Mouse (Mus musculus) cerebral cortex, adult 2 months (tissue): Measurements from ENCODE around the gene Camta1.

Experiments used
- WGBS: fragments of 180-500 bp; shearing (Covaris S2); methylation state at CpG from one replicate; pipeline ENCODE4 v1.1.7; 2018; 5-methylcytosine and 5-hydroxymethylcytosine counted together

Camta1 gene

GRCm38 (mm10) chr4:151449981-151450380 is 411.7 kb downstream of the Camta1 start:
- 51% methylated on average over 8 of the region's 8 CpGs for WGBS

GRCm38 (mm10) chr4:151448341-151448740 is 413.3 kb downstream of the Camta1 start:
- 38% methylated on average over 2 of the region's 2 CpGs for WGBS

GRCm38 (mm10) chr4:151444665-151445064 is 417.0 kb downstream of the Camta1 start:
- 90% methylated on average over 4 of the region's 4 CpGs for whole genome bisulfite sequencing

DNA sequence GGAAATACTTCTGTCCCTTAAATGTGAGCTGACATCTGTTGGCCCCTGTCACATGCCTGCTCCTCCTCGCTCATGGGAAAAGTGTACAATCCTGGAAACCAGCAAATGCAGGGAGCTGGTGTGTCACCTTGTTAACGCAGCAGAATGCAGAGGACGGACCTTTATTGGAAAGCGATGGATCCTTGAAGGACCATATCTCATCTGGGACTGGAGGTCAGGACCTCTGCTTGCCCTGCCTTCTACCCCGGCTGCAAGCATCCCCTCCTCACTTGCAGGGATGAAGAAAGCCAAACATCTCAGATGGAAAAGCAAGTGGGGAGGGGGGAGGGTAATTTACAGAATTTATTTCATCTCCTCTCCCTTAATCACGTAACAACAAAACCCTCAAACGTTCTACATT is 423.1 kb downstream of the Camta1 start:
- 44% methylated on average over 7 of the region's 7 CpGs for WGBS

GRCm38 (mm10) chr4:151437859-151438258 is 423.8 kb downstream of the Camta1 start:
- WGBS: 61% methylated on average over 11 of the region's 11 CpGs

DNA sequence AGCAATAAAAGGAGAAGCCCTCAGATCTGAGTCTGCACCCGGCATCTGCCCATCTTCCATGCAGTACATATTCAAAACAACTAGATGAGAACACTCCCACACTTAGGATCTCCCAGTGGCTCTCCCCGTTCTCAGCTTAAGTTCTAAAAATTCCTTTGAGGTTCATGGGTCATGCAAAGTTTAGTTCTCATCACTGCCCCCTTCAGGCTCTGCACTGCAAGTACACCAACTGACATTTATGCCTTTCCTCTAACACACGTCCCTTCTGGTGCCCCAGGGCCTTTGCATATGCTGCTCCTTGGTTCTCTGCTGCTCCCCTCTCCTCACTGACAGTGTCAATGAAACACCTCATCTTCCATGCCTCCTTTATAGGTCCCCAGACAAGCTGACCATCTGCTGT is 436.5 kb downstream of the Camta1 start:
- 83% methylated on average over 3 of the region's 3 CpGs for WGBS

DNA sequence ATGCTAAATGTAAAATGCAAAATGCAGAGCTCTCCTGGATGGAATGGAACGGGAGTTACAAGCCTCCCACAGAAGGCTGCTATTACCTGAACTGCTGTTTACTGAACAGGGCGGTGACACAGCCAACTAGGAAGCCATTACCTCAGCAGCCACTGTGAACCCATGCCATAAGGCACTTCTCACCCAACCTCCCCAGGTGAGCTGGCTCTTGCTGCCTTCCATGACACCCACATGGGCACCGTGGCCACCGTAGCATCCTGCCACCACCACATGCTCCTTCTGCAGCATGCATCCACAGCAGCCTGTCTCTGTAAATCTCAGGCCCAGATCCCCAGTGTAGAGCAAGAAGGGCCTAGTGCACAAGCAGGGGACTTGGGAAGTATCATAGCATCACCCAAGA is 438.8 kb downstream of the Camta1 start:
- 71% methylated on average over 4 of the region's 4 CpGs for WGBS

DNA sequence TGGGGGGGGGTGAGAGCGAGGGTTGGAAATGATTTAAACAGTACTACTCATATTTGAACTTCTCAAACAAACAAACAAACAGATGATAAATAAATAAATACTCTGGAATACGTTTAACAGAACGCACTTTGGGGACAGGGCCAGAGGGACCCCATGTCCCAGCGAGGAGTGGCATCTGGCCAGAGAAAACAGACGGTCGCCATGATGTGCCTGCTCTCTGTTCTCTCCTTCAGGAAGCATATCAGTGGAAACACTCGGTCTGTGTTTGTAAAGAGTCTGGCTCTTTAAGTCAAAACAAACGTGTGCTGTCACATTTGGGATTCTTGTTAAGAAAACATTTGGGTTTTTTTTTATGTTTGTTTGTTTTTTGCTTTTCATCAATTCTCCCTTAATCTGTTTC is 439.3 kb downstream of the Camta1 start:
- 53% methylated on average over 8 of the region's 8 CpGs for WGBS

GRCm38 (mm10) chr4:151418344-151418875 is 443.3 kb downstream of the Camta1 start:
- WGBS: 83% methylated on average over 14 of the region's 14 CpGs

DNA sequence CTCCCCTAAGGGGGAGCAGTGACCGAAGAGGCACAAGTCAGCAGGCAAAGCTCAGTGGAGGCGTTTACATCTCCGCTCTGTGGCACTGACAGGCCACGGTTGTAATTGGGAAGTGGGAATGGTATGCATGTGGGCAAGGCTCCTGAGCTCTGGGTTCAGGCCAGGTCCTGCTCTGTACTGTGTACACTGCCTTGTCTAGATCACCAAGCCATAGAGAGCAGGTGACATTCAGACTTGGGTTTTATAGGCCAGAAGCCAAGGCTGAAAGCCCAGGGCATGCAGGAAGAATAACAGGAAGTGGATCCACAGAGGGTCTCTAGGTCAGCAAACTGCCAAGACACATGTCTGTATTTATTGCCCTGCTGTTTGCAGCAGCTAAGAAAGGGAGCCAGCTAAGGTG is 445.9 kb downstream of the Camta1 start:
- 88% methylated on average over 4 of the region's 4 CpGs for WGBS

DNA sequence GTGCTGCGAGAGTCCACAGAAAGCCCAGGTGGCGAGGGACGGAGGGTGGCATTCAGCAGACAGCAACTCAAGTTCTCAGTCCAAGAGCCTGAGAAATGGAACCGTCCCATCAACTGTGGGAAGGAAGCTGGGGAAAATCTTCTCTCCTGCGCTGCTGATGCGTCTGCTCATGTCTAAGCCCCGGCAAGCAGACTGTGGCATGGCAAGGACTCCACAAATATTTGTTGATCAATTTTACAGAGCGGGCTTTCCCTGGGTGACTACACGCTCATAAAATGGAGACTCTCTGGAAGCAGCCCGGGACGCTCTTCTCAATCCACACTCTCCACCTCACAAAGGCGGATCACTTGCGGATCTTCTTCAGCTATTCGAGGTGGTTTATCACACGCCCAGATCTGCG is 446.3 kb downstream of the Camta1 start:
- WGBS: 96% methylated on average over 16 of the region's 16 CpGs

DNA sequence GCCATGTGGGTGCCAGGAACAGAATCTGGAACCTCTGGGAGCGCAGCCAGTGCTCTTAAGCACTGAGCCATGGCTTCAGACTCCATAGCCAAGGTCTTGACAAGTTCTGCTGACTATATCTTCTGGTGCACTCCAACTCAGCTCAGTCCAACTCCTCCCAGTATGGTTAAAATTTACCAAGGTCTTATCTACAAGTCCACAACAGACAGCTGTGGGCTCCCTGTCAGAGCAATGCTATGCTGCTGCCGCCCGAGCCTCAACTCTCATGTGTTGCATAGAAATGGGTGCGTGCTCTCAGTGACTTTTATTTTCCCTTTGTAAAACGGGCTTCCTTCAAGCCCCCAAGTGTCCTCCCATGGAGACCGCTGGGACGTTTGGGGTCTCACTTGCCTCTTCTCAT is 446.7 kb downstream of the Camta1 start:
- 98% methylated on average over 7 of the region's 7 CpGs for WGBS

DNA sequence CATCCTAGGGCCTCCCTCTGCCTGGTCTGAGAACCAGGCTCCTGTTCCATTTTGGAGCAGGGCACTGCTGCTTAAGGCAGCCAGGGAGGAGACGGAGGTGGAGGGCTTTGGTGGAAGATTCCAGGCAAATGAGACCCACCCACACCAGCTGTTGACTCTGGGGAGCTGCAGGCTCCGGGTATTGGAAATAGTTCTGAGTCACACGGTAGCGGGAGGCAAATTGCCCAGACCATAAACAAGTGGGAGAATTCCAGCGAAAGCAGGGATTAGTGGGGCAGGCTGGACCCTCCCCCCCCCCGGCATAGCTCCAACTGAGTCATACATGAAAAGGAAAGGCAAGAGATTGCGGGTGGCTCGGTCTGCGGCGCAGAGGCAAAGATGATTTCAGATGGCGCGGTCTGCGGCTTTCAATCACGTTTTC is 450.0 kb downstream of the Camta1 start:
- 5% methylated on average over 14 of the region's 14 CpGs for WGBS

DNA sequence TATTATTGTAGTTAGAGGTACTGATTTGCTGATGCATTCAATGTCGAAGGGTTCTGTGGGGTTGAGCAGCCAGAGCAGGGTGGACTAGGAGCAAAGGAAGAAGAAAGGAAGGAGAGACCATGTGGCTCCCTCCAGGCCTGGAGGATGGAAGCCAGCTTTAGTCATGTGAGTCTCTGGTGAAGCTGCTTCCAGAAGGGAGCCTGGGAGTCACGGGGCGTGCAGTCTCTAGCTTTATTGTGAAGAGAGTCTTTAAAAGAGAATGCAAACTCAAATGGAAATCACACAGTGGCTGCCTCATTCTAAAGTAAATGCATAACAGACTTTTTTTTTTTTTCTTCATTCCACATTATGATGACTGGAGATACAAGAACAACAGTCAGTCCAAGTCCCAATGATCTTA is 450.7 kb downstream of the Camta1 start:
- 37% methylated on average over 3 of the region's 3 CpGs for WGBS

DNA sequence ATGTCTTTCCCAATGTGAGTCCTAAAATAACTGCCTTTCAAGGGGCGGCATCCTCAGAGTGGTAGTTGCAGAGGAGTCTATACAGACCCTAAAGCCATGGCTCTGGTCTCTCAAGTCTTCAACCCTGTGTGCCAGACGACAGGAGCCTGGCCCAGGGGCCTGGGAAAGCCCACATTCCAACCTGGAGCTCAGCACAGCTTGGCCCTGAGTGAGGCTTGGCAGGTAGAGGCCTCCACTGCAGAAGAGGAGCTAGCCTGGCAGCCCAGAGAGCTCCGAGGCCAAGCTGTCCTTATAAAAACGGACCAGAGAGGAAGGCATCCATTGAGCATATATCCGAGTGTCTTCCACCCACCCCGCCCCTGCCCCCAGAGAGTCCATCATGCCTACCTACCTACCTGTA is 452.4 kb downstream of the Camta1 start:
- WGBS: 87% methylated on average over 6 of the region's 6 CpGs

DNA sequence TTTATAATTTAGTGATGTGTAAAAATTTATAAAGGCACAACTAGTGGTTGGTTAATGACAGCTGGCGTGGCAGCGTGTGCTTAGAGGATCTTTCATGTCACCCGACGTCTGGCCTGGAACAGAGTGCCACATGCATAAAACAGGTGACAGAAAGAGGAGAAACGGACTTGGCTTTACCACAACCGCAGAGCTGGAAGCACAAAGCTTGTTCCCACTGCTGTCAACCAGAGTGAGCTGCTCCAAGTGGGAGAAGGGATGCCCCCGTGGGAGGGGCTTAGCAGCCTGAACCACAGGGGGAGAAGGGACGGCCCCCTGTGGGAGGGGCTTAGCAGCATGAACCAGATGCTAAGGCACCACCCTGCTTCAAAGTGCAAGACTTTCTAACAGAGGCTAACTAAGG is 452.9 kb downstream of the Camta1 start:
- WGBS: 66% methylated on average over 8 of the region's 8 CpGs

- whole genome bisulfite sequencing: over 99% methylated on average over 4 of the region's 4 CpGs
Measured at GRCm38 (mm10) chr4:151408246-151408645, 453.4 kb downstream of the Camta1 start.

GRCm38 (mm10) chr4:151407129-151407528 is 454.5 kb downstream of the Camta1 start:
- WGBS: 99% methylated on average over 2 of the region's 2 CpGs

DNA sequence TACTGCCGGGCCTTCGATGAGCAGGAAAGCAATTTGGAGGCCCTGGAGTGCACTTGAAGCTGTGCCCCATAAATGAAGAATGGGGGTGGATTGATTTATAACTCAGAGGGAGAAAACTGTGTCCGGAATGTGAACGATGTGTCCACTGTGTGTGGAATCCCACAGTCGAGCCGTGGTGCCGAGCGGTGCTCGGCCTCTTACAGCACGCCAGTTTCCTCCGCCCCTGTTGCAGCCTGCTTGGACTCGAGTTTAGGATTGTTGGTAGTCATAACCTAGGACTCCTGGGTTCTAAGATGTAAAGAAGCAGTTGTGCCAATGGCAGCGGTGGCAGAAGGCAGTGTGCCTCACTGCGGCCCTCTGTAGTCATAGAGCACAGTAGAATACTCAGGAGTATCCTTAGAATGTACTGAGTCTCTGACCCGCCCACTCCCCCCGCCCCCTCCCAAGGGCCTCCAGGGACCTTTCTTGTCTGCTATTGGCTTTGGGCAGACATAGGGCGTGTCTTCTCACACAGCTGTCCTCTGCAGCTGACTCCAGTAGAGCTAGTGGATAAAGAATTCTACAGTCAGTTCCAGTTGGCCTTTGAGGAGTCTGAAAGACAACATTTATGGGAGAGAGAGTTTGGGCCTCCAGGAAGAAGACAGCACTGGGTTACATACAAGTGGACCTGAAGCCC is 457.0 kb downstream of the Camta1 start:
- 81% methylated on average over 17 of the region's 17 CpGs for WGBS

- WGBS: 92% methylated on average over 22 of the region's 22 CpGs
Measured at GRCm38 (mm10) chr4:151401685-151402397, 459.8 kb downstream of the Camta1 start.

DNA sequence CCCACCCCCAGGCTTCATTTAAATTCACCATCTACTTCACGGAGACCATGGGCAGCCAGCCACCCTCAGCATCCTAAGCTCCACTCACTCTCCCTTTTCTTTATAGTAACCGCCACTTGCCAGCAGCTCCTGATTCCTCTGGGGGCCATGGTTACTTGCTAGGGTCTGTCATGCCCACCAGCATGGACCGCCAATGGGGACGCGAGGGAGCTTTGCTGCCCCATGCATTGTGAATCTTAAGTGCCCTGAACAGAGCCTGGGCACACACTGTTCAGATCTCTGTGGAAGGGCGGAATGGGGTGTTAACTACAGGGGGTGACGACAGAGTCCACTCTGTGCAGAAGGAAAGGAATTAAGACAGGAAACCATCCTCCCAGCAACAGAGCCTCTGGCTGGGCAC is 465.1 kb downstream of the Camta1 start:
- WGBS: 69% methylated on average over 7 of the region's 7 CpGs

DNA sequence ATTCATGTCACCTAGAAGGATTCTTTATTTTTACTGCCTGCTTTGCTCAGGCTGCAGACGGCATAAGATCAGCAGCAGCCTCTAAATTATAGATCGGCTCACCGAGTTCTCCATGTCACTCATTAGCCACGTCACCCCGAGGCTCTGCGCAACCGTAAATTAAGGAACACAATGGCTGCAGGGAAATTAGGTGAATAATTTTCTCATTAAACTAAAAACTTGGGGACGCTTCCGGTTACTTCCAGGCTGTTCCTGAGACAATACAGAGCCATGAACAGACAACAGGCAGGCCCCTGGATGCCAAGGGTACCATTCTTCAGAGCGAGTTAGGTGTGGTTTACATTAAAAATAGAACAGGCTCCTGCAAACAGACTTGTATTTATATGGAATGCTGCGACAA is 472.3 kb downstream of the Camta1 start:
- WGBS: 75% methylated on average over 11 of the region's 11 CpGs
